Mouse (Mus musculus) left cerebral cortex, adult 18-20 months (tissue): ENCODE results near the gene Tmprss7. TPM values are rescaled to one million over a fixed set of nuclear protein-coding genes. Genes with fewer than 3 reads are reported as not detected.
A peak's percentile ranks its signal among the peaks of the same experiment; 100 is the strongest.

Source experiments
- DNase-seq, 2 experiments: peaks; one replicate each; pipeline ENCODE4 v3.0.0; 2021 to 2022; ENCODE audit warnings: low spot score in 2 of 2, mixed read lengths in 1 of 2
- total RNA-seq, 2 experiments: library from RNA; stranded (reverse); gene quantifications; 2 replicates each; pipeline ENCODE4 v1.2.3; 2021

Tmprss7 gene
- total RNA-seq, 2 experiments from 2014 or later = 1.5 to 2.7 TPM

DNA sequence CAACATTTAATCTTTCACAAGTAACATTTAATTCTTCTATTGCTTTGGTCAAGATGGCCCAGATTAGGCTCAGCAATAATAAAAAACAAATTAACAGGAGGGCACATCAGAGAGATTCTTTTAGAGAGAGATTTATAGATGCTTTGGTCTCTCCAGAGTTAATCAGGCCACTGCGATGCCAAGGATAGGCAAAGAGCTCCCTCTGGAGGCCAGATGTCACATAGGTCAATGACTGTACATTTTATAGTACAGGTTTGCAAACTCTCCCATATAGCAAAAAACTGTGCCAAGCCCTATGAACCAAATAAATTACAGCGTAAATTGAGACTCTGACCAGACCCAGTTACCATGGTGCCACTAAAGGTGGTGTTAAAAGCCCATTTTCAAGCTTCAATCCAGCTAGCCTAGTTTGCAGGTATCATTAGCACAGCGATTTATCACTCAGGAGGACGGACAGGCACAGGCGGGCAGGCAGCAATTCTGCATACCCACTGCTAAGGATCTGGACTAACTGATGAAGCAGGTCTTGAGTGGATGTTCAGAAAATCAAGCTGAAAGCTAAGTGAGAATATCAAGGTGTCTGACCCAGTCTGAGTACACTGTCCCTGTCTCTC, 63.0 kb downstream of the Tmprss7 start:
- peak; percentile 62 to 73 for DNase-seq

DNA sequence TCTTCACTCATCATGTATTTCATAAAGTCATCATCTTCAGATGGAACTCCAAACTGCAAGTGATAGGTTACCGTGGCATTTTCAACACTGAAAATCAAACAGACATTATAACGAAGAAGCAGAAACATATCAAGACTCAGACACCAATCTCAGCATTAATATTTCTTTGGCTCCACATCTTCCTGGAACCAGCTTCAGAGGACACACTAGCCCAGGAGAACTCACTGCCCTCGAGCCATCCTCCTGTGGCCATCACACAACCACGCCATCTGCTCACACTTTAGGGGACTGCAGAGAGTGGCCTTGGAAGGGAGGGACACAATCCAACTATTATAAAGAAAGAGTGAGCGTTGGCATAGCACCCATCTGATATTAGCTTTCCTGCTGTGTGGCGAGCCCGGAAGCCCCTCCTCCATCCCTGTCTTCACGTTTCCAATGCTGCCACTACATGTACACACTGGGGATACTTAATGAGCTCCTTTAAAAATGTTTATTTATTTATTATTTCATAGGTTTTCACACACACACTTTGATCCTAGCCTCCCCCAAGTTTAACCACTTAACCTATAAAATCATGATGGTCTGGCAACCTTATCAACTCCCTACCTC, 63.9 kb downstream of the Tmprss7 start:
- no peak for DNase-seq

DNA sequence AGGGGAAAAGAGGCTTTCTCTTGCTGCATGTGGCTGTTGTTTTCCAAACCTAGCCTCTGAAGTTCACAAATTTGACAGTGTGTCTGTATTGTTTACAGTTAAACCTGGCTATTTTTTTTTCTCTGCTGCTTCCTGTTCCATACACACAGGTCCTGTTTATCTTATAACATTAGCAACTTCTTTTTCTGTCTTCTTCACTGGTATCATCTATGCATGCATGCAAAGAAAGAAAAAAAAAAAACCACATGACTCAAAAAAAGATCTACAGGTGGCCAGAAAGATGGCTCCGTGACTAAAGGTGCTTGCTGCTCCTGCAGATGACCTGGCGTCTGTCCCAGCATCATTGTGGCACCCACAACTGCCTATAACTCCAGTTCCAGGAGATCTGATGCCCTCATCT, 68.1 kb downstream of the Tmprss7 start:
- DNase-seq = no peak

DNA sequence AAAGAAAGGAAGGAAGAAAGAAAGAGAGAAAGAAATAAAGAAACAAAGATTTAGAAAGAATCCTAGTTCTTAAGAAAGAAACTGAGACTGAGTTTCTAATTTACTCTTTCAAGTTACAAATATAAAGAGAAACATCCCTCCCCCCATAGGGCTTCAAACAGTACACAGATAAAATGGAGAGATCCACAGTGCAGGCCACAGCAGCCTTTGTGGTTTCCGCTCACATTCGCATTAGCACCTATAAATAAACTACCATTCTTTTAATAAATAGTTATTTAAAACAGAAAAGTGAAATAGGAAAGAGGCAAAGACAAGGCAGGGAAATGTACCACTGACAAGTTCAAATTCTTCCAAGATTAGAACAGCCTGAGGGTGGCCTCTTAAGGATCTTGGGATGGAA, 68.7 kb downstream of the Tmprss7 start:
- no peak for DNase-seq

- DNase-seq = no peak
These were observed 70.2 kb downstream of the Tmprss7 start for GRCm38 (mm10) chr16:45623230-45623629.

DNA sequence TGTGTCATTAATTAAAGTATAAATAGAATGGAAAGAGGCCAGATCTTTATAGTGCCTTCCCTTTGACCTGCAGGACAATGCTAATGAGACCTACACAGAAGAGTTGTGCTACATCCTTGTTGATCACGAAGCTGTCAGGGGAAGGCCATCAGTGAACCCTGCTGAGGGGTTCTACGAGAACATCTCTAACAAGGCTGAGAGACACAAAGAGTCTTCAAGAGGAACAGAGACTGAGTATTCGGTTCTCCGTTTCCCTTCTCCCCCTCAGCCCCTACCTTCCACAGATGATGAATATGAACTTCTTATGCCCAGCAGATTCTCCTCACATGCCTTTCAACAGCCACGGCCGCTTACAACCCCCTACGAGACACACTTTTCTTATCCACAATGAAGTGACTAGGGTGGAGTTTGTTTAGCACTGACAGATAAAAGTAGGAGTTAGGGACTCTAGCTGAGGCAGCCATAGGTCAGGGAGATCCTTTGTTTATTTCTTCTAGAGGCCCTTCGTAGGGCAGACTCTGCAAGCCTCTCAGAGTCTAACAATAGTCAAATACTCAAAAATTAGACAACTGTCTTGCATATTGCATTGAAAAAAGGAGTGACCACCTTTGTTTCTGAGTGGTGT, 73.6 kb downstream of the Tmprss7 start:
- no peak for DNase-seq

DNA sequence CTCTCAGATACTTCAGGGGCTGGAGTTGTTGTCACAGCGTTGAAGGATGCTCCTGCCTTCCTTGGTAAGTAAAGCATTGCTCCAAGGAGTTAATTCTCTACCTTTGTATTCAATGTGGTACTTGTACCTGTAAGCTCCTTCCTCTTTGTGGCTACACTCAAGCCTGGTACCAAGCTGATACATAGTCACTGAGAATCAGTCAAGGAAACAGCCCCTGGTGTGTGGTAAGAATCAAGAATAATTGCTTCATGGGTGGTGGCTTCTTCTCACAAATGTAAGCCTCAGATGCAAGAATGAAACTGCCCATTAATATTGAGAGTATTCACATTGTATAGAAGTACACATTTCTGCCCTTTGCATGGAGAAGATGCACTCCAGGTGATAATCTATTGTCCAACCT, 77.5 kb downstream of the Tmprss7 start:
- DNase-seq = no peak

DNA sequence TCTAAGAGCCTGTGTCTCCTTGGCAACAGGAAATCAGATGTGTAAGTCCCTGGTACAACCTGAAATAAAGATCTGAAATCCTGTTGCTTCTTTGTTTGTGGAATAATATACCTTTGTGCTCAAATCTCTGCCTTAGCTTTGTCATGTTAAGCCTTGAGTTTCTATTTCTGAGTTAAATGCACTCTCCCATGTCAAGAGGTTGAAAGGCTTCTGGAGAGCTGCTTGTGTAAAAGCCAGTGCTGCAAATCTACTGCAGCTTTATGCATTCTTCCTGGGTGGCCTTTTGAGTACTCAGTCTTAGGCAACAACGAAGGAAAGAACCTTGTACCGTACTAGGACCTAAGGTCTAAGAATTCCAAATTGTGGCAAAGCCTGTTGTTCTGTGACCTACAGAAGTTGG, 80.2 kb downstream of the Tmprss7 start:
- DNase-seq = no peak

DNA sequence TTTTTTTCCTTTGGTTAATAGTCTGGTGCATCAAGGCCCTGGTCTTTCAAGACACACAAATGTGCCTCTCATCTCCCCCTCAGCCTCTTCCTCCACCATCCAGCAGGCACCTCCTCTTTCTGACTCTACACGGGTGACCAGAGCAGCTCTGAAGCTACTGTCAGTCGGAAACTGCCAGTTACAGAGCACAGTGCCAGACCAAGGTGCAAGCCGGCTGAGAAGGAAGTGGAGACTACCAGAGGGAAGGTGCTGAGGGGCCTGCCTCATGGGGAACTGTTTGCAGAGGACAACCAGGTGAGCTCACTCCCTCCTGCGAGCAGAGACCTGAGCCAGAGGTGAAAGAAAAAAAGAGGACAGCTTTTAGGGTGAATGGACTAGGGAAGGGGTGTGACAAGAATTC, 83.2 kb downstream of the Tmprss7 start, which contains the start of gene Gcsam:
TSS of gene Gcsam (plus strand) at position 114 of the 400 bp plus-strand sequence.
- DNase-seq = no peak

DNA sequence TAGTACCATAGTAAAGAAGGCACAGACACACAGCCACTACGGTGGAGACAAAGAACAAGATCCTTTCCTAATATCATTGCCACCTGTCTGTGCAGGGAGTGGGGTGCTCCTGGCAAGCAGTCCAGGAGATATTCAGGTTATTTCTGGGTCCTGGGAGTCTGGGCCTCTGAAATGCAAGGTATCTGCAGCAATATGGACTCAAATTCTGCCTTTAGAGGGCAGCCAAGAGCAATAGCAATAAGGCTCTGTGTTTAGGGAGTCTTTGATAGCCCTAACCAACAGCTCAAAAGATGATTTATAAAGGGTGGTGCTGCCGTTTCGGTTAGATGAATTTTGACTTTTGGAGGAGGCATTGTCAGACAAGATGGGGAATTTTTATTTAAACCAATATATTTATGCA, 84.2 kb downstream of the Tmprss7 start:
- peak; percentile 16 to 33 for DNase-seq

DNA sequence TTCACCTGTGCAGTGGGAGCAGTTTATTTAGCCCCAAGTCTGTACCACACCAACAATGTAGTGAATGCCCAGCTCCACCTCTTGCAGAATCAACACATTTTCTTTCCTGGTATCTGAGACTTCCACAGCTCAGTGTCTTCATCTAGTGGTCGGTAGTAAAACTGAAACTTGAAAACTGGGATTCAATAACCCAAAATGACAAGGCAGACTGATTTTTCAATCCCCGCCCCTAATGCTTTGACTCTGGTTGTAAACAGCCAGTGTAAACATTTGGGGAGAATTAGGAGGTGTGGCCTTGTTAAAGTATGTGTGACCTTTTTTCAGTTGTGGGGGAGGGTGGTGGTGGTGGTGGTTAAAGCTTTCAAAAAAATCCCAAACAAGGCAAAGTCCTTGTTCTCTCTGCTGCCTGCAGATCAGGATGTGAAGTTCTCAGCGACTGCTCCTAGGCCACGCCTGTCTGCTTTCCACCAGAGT, 84.9 kb downstream of the Tmprss7 start:
- peak in 1 of 2 experiments; percentile 12 for DNase-seq

Other genes starting within 250 kb of the Tmprss7 start
- gene Gm609, start 200.7 kb downstream of the Tmprss7 start, total RNA-seq = under 1 TPM; 0.14 to 0.23 TPM
- gene Gm17783, start 161.6 kb downstream of the Tmprss7 start, total RNA-seq = not detected
- not detected for gene Slc9c1, start 158.3 kb downstream of the Tmprss7 start, total RNA-seq
- gene Gcsam, start 83.3 kb downstream of the Tmprss7 start, total RNA-seq = not detected
- under 1 TPM in 1 of 2 experiments, not detected in 1; 0.26 TPM for gene BC016579, start 39.6 kb downstream of the Tmprss7 start, total RNA-seq
- 100 to 1,000 TPM; 320 to 341 TPM for gene Tagln3, start 30.9 kb upstream of the Tmprss7 start, total RNA-seq
- 10 to 100 TPM; 23.3 to 27.8 TPM for gene Abhd10, start 49.3 kb upstream of the Tmprss7 start, total RNA-seq